Mouse (Mus musculus): Measurements from ENCODE around the gene Hal.
"Not testable (repeated sequence)": the region's sequence is repeated elsewhere in the genome, so short reads cannot be mapped to it uniquely, and the experiment has no call there.

The Hal gene

GRCm38 (mm10) chr10:93515927-93516326 is 27.4 kb downstream of the Hal start:
- ATAC-seq (ENCODE audit: low TSS enrichment) = no peak

DNA sequence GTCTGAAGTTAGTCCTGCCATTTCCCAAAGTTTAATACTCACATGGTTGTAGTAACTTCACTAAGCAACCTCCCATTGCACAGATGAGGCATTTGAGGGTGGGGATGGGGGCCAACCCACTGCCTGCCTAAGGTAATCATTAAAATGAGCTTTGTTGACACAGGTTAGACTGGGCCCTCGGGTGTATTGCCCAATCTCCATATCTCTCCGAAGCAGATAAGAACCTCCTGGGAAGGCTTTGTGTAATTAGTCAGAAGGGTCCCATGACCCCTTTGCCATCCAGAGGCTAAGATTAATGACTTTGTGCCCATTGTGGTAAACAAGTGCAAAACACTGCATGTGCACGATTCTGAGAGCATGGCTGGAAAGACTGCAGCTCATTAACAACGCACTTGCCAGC is 29.2 kb downstream of the Hal start:
- no peak for ATAC-seq (ENCODE audit: low TSS enrichment)

- no peak for ATAC-seq (ENCODE audit: low TSS enrichment)
Observed at GRCm38 (mm10) chr10:93518186-93518585, 29.6 kb downstream of the Hal start.

GRCm38 (mm10) chr10:93518620-93519019 is 30.1 kb downstream of the Hal start:
- ATAC-seq (ENCODE audit: low TSS enrichment) = no peak

- no peak for ATAC-seq (ENCODE audit: low TSS enrichment)
Observed at GRCm38 (mm10) chr10:93519159-93519558, 30.6 kb downstream of the Hal start.

DNA sequence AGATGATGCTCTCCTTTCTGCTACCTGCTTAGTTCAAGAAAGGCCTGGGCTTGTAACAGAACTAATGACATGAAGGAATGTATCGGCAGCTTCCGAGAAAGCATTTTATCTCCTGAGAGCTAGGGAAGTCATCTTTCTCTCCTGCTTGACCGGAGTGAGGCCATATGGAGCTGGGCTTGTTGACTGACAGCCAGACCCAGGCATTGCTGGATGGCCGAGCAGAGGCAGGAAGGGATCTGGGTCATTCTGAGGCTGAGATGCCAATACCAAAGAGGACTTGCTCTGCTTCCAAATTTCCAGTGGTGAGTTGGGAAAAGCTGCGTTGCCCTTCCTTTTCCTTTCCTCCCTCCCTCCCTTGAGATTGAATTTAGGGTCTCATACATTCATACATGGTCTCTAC is 31.2 kb downstream of the Hal start:
- no peak for ATAC-seq (ENCODE audit: low TSS enrichment)

- ATAC-seq (ENCODE audit: low TSS enrichment) = no peak
Observed at GRCm38 (mm10) chr10:93520994-93521393, 32.4 kb downstream of the Hal start.

- ATAC-seq (ENCODE audit: low TSS enrichment) = no peak
Observed at GRCm38 (mm10) chr10:93525329-93525728, 36.8 kb downstream of the Hal start.

DNA sequence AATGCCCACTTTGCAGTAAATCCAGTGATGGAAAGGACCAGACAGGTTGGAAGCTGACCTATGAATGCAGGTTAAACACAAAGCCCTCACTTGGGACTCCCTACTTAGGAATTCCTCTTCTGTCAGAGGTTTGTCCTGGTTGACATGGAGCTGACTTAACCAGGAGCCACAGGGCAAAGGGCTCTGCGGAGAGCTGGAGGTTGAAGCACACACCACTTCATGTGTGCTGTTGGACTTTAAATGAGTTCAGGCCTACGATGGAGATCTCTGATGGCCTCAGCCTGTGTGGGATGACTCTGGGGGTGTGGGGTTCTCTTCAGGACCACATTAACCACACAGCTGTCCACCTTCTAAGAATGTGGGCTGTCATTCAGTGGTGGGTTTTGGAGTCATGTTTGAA is 49.7 kb downstream of the Hal start:
- ATAC-seq (ENCODE audit: low TSS enrichment) = no peak

DNA sequence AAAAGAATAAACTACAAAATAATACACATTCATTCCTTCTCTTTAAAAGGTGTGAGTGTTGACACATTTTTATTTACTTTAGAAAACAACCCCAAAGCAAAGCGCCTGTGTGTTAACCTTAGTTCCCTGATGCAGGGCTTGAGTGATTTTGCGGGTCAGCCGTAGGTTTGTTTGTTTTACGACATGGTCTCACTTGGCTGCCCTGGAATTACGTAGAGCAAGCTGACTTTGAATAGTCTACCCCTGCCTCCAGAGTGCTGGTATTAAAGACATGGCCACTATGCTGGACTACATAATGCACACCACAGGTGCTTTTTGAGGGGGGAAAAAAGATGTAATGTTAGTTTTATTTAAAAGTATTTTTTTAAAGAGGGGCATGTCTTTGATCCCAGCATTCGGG is 50.2 kb downstream of the Hal start:
- no peak for ATAC-seq (ENCODE audit: low TSS enrichment)

DNA sequence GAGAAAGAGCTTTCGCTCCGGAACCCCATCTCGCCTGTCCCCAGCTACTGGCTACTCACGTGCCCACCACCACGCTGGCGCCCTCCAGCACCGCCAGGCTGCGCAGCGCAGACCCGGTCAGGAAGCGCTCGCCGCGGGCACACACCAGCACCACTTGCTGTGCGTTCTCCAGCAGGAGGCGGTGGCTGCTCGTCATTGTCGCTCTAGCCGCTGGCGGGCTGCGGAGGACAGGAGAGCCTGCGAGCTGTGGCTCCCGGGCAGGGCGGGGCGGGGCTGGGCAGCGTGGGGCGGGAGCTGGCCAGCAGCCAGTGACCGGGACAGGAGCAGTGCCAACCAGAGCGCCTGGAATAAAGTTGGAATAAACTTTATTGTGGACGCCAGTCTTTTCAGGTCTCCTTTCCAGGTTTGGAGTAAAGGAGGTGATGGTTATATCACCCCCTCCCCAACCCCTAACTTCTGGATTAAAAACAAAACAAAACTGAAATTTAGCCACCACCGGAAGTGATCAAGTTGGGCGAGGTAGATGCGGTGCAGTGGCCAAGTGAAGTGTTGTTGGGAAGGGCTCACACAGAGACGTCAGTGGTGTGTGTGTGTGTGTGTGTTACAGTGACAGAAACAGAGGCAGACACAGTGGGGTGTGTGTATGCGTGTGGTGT is 51.3 kb downstream of the Hal start, which contains the start of gene Amdhd1:
Amdhd1 (minus strand) TSS at position 259 of the 656 bp plus-strand sequence.
- ATAC-seq (ENCODE audit: low TSS enrichment) = peak; percentile 100

GRCm38 (mm10) chr10:93540431-93541210 is 52.1 kb downstream of the Hal start, which contains the start of gene Ccdc38:
Gene Ccdc38 (plus strand): TSS chr10:93540632.
- no peak for ATAC-seq (ENCODE audit: low TSS enrichment)

DNA sequence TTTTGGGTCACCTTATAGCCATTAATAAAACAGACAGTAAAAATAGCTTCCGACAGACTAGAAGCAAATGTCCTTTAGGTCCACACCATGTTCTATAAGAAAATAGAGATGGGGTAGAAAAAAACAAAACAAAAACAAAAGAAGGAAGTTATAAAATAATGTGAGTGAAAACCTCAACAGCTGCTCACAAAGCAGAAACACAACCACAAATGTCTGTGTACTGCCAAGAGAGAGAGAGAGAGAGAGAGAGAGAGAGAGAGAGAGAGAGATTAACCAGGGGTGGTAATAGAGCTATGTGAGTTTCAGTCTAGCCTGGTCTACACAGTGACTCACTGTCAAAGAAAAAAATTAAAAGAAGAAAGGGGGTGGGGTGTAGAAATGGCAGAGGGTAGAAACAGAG is 53.0 kb downstream of the Hal start:
- no peak for ATAC-seq (ENCODE audit: low TSS enrichment)

DNA sequence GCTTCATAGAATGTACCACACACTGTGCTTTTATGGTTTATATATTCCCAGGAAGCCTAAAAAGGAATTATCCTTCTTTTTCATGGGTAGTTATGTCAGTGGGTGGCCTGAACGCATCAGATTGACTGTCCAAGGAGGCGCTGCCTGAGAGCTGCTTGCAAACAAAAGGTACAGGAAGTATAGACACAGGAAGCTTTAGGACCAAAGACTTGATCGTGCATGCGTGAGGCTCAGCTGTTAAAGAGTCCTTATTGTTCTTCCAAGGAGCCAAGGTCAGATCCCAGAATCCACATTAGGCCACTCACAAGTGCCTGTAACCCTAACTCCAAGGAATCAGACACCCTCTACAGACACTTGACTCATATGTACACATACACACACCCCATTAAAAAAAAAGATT is 53.8 kb downstream of the Hal start:
- no peak for ATAC-seq (ENCODE audit: low TSS enrichment)

- ATAC-seq (ENCODE audit: low TSS enrichment) = no peak
Observed at GRCm38 (mm10) chr10:93543176-93543575, 54.6 kb downstream of the Hal start.

DNA sequence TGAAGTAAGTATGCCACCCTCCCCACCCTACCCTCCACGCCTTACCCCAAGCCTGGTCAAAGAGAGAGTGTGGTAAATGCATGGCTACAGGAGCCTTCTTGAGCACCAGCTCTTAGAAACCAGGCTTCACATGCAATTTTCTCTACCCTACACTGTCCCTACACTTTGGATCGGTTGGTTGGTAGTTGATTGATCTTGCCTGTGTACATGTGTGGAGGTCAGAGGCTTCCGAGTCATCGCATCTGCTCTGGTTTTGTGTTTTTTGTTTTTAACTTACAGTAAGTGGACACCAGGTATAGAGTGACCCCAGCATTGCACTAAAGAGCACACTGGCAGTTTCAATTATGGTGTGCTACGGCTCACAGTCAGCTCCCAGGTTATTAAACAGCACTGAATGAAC is 55.6 kb downstream of the Hal start:
- ATAC-seq (ENCODE audit: low TSS enrichment) = no peak

DNA sequence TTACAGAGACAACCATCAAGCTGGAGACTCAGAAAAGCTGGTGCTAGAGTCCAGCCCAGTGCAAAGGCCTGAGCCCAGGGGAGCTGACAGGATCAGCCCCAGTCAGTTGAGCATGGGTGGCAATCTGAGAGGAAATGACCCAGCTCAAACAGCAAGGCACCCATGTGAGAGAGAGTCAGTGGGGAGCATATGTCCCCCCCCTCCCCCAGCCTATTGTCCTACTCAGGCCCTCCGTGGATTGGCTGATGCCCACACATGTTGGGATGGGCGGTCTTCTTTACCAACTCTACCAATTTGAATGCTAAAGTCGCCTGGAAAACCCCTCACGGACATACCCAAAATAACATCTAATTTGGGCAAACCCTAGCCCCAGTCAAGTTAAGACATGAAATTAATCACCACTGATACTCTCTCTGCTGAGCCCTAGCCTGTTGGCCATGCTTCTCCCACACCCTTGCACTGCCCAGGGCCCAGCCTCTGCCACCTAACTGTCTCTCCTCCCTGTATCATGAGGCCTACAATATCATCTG is 59.2 kb downstream of the Hal start:
- ATAC-seq (ENCODE audit: low TSS enrichment) = no peak

DNA sequence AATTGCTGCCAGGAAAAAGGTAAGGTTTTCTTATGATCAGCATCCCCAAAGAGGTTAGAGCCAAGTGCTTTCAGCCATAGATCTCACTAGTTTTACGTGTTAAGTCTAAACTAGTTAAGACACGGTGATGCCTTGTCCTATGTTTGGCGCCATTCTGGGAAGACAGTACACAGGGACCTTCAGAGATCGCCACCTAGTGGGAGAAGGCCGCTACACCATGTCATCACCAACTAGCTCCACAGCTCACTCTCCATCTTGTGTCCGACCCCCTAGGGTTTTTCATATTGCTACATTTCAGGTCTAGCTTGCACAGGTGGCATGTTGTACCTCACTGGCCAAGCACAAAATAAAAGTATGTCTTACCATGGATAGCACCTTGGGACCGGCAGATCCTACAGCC is 60.4 kb downstream of the Hal start:
- ATAC-seq (ENCODE audit: low TSS enrichment) = peak; percentile 95

- ATAC-seq (ENCODE audit: low TSS enrichment) = no peak
Observed at GRCm38 (mm10) chr10:93549821-93550220, 61.3 kb downstream of the Hal start.

GRCm38 (mm10) chr10:93552596-93552995 is 64.0 kb downstream of the Hal start:
- ATAC-seq (ENCODE audit: low TSS enrichment) = no peak

- not testable (repeated sequence) for ATAC-seq (ENCODE audit: low TSS enrichment)
Observed at GRCm38 (mm10) chr10:93557971-93558370, 69.4 kb downstream of the Hal start.

DNA sequence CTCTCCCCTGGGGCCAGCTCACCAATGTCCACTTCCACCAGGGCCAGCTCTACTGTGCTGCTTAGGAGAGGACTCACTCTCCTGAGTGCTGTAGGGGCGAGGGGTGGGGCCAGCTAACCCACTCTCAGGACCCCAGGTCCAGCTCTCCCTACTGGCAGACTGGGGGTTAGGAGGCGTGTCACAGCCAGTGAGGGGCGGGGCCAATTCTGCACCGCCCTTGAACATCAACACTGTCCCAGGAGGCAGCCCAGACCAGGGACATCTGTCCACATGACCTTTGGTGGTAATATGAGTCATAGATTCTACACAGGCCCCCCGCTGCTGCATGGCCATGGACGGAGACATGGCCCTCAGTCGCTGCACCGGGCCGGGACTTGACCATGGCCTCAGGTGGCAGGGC is 71.2 kb downstream of the Hal start:
- ATAC-seq (ENCODE audit: low TSS enrichment) = no peak

DNA sequence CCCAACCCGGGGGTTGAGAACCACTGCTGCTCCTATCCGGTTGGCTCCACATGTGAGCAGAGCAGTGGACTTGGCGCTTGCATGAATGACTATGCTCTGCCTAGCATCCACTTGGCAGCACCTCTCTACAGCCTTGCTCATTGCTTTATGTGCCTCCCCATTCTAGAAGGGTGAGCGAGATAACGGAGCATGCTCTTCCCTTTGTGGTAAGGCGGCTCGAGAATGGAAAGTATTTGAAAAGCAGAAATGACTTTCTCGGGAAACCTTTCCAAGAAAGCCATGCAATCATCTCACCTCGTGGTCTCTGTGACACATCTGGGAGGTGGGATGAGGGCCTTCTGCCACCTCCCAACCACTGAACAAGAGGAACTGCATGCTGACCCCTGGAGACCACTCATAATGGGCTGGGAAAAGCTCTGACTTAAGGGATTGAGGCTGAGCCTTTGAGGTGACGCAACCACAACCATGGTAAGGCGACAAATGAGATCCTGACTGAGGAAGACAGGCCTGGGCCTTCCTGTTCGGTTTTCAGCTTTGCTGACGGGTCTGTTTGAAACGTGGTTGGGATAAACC is 76.0 kb downstream of the Hal start:
- ATAC-seq (ENCODE audit: low TSS enrichment) = no peak
